Mouse (Mus musculus) spleen, postnatal 4 days (tissue): ENCODE results near the gene Lpp.

ENCODE experiments used
- DNase-seq, 2 experiments: peaks; one replicate each; pipeline ENCODE4 v3.0.0; 2022; ENCODE audit warnings: low spot score in 2 of 2

Gene Lpp

DNA sequence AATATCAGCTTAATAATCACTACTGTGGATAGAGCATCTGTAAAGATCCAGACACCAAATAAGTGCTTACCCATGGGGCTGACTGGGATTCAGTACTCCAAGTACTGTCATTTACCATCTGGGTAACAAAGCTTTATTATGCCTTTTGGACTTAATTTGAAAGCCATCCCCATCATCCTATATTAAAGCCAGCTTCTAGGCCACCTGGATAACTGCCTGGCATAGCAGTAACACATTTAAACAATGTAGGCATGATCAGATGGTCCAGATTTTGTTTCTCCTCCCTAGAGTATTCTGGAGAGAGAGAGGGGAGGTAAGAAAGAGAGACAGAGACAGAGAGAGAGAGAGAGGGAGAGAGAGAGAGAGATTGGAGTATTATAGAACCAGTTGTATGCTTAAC, 536.8 kb downstream of the Lpp start:
- DNase-seq, result no peak

DNA sequence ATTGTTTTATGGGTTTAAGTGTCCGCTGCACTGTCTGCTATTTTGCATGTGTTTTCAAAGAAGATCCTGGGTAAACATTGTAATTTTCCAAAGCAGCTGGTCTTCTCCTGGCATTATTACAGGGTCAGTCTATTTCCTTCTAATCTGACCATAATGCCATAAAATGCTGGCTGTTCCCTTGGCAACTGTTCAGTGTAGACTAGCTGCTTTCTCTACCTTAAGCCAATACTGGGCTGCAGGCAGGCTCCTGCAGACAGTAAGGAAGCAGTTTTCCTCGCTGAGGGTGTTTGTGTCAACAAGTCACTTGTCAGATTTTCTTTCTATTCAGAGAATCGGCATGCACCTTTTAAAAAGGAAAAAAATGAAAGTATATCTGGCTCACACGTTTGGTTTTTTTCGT, 537.3 kb downstream of the Lpp start:
- no peak for DNase-seq

DNA sequence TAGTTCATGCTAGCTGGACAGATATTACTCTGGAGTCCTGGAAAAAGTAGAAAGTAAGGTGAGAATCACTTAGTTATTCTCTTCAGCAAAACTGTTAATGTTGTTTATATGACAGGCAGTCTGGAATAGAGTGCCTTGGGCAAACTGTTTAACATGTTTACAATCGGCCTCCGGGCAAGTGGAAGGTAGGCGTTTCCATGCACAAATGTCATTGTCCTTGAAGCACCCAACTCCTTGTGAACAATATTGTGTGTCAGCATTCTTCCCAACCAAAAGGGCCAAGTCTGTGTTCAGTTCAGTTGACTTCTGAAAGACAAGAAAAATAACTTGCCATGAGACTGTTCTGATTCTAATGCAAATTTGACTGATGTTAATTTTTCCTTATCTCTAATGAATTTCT, 539.5 kb downstream of the Lpp start:
- no peak for DNase-seq

DNA sequence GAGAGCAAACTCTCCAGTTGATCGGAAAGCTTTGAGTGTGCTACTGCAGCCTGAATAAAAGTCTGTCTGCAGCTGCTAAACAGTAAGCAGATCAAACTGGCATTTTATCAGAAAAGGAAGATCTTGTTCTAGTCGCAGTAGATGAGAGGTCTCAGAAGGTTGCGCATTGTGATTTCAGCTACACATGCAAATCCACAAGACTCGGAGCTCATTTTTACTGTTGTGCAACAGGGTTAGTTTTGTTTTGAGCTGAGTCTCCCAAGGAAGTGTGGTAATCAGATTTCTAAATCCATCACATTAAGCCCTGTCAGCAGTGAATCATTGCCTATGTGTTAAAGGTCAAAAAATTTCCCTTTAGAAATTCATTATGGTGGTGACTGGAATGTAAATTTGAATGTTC, 540.4 kb downstream of the Lpp start:
- no peak for DNase-seq

DNA sequence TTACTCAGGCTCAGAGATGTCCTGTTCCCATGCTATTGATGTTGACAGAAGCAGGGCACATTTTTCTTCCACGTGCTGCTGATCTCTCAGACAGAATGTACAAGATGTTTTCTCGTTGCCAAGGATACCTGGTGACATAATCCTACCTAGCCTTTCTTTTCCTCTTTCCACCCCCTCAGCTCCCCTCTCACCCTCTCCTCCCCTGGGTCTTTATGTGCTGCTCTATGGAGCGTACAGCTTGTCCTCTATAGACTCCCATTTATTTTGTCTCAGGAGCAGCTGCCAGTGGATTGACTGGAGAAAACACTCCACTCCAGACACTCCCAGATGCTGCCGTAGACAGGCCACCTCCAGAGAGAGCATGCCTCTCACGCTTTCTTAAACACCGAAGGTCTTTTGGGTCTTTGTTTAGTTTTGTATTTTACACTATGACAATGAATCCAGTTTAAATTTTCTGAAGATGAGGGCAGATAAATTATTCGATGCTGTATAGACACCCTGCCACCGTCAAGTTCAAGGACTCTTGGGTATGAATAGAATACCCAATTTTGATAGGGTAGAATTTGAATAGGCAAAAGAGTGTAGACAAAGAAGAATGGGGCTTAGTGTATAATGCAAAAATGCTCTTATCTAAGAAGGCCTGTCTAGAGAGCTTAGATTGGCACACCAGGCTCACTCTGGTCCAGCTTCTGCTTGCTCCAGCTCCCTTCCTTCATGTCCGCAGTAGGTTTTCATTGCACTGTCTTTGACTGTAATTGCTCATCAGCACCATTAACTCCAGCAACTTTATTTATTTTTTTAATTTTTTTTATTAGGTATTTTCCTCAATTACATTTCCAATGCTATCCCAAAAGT, 548.2 kb downstream of the Lpp start:
- DNase-seq, result no peak

DNA sequence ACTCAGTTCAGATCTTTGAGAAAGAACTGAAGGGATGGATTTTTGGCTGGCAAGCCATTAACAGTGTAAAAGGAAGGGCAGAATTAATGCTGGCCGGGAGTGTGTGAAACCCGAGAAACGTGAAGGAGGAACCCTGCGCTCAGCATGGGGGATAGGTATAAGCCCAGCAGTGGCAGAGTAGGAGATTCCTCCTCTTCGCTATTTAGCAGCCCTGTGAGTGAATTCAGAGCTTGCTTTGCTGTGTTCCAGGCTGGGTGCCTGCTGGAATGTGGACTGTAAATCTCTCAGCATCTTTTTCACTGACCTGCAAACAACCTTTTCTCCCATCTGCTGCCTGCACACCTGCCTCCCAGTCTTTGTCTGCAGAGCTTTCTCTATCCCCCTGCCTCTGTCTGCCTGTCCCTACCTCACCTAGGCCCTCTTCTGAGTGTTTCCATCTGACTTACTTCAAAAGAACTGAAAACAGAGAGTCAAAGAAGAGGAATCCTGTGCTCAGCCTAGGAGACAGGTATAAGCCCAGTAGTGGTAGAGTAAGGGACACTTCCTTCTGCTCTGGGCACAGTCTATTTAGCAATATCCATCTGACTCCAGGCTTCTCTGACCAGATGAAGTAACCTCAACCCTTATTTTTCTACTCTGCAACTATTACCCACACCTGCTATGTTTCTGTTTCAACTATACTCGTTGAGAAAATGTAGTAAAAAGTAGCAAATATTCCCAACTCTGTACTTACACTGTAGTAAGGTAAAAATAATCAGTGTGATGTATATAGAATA, 550.4 kb downstream of the Lpp start:
- DNase-seq, result no peak

DNA sequence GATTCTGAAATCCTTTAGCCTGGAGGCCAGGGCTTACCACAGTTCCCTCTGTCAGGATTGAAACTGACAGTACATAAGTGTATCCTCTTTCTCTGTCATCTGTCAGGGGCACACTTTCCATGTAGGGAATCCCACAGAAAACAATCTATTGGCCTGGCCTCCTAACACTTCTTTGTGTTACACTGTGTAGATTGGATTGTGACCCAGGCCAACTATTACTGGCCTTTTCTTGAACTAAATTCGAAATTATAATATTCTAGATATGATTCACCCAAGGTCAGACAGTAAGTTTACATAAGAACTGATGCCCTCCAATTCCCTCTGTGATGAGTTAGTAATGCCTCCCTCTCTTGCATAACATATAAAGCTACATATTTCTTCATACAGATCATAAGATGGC, 553.0 kb downstream of the Lpp start:
- no peak for DNase-seq

DNA sequence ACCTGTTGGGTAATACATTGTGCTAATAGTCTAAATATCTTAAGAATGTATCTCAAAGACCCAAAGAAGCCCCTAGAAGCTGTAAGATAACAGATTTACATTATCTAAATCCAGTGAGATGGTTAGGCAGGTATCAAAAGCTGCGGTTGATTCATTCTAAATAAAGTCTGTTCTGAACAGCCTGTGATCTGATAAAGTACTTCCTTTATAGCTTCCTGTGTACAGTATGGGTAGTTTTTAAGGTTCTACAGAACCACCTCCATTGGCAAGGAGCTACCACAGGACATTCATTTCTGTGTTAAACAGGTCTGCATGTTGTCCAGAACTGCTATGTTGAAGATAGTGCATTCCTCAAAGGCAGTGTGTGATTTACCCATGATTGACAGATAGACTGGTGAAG, 554.2 kb downstream of the Lpp start:
- DNase-seq, result no peak

DNA sequence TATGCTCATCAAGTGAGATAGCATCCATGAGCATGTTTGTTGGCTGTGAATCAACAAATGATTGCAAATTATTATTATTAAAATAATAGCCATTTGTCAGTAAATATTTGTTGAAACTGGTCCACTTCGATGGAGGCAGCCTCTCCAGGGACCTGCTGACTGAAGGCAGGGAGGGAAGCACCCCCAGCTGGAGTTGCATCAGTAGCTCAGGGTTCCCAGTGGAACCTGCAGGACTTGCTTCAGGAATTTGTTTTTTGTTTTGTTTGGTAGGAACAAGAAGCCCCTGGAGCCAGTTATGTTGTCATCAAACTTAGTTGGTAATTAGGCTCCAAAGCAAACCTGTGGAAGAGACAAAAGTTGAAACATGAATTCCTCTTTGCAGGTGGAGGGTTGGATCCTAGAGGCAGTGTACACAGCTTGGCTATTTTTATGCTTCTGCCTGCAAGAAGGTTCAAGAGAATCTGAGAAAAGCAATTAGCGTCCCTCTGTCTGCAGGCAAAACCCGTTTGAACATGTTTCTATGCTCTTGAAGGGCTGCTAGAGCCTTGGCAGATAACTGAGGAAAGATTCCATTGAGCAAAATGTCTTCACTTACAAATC, 554.9 kb downstream of the Lpp start:
- DNase-seq, result no peak

DNA sequence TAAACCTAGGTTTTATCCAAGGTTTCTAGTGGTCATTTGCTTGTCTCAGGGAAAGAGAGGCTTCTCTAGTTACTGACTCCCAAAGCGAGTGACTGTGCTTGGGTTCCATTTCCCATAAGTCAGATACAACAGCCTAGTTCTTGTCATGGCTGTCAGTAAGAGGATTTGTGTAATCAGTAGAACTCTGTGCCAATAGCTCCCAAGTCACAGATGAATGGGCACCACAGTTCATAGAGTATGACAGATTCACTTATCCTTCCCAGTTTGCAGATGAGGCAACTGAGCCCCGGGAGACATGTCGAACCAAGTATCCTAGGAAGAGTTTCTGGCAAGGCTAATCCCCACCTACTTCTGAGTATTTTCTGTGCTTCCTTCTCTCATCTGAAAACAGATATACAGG, 556.0 kb downstream of the Lpp start:
- no peak for DNase-seq

DNA sequence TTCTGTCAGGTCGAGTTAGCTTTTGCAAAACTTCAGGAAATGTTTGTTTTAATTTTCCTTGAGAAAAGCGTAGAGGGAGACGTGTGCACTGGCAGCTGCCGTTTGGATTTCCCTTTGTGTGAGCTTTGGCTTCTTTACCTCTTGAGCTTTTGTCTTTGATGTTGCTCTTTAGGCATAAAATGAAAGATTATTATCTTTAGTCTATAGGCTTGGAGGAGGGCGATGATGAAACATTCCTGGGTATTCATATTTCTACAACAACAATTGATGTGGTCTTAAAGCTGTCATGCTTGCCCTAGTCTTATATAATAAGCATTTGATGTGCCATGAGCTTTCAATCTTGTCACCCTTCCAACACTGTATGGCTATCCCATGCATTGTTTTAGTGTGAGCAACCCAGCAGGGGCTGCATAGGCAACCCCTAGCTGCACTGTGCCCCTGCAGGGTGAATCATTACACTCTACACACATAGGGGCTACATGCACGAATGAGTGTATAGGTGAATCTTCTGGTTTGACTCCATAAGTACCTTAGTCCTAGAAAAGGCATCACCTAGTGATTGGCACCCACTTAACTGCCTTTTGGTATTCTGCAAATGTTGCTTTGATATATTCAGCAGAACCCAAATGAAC, 556.9 kb downstream of the Lpp start:
- DNase-seq, result no peak

DNA sequence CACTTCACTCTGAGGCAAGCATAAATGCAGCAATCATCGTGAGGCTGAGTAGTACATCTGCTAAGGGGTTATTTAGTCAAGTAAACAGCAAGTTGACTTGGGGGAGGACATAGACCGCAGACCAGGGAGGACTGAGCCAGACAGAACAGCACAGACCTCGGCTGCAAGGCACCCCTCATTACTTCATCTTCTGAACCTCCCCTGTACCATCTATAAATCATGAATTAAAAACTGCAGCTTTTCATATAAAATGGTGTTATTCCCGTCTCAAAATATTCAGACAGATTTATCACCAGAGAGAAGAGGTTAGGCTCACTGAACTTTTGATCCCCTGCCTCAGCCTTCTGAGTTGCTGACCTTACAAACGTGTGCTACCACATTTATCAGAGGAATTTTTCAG, 558.6 kb downstream of the Lpp start:
- DNase-seq, result no peak

DNA sequence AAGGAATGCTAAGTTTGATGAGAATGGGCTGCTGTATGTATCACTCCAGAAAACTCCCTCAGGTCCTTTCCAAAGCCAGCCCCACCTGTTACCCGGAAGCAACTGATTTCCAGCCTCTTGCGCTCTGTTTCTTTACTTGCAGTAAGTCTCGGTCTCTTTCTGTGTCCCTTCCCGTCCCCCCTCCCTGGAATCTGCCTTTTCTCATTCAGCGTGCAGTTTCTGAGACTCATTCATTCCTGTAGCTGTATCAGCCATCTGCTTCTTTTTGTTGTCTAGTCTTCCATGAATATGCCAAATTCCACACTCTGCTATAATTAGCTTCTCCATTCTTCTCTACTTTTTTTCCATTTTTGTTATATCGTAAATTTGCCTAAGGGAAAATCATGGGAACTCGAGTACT, 561.7 kb downstream of the Lpp start:
- DNase-seq, result no peak

DNA sequence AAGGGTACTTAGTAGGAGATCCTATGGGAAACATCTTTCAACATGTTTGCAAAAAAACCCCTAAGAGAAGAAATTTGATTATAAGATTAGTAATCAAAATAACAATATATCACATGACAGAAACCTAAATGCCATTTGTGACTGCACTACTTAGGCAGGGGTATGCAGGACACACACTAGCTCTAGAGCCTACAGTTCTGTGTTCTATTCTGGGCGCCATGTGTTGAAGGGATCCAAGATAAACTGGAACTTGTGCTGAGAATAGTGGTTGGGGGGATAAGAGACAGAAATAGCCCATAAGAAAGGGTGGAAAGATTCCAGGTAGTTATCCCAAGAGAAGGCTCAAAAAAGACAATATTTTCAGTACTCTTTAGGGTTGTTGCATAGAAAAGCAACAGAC, 565.4 kb downstream of the Lpp start:
- no peak for DNase-seq

DNA sequence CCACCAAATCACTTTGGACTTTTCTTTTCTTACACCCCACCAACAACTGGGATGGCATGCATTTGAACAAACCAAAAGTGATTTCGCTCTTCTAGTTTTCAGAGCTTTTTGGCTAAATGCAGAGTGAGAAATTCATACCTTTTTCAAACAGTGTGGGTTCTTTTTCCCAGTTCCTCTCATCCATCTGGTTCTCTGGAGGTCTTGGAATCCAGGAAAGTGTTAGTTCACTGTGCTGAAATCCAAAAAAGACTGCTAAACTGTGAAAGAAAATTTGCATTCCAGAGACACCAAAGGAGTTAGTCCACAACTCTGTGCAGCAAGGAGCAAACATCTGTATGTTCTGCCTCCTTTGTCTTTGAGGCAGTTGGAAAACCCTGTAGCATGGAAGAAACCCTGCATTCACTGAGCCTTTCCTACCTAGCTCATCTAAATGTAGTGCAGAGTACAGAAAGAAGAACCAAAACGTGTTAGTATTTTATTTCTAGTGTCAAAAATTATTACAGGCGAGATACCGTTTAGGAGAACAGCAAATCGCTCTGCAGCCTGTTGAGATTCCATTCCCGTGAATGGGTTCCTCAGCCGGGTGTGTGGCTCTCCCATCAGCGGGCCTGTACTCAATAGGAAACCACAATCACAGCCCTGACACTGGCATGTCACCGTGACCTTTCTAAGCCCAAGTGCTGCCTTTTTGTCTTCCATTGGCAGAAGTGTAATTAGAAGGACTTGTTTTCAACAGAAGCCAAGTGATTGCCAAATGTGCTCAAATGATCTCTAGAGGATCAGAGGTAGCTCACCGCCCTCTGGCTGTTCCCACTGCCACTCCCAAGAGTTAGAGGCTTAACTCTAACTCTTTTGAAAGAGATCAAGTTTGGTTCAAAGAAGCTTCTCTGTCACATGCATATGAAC, 567.8 kb downstream of the Lpp start:
- no peak for DNase-seq

DNA sequence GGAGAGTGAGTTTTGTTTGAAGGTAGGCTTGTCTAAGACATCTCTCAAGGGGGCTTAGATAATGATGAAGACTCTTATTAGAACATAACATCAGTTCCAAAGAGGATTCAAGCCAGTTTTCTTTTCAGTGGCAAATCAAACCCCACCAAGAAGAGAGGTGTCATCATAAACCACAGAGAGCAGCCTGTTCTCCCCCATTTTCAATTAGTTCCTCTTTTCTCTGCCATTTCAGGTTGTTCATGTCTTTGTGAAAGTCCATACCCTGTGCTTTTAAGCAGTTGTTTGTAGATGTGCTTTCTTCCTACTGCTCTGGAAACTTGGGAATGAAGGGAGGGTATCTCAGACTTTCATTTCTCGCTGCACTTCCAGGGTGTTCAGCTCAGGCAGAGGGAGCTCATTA, 571.0 kb downstream of the Lpp start:
- DNase-seq, result no peak

DNA sequence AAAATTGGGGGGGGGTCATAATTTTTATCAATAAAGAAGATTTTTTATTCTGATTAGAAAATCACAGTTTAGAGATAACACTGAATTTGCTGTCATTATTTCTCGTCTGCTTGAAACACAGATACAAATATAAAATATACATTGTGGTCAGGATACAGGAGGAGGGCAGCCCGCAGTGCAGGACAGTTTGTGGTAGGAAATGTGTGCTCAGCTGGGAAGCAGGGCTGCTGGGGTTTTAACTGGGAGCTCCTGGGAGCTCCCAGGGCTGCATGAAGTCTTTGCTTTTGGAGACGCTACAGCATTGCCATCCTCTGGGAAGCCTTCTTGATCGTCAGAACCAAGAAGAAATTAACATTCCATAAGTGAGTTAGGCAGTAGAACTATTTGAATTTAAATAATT, 571.8 kb downstream of the Lpp start:
- no peak for DNase-seq

DNA sequence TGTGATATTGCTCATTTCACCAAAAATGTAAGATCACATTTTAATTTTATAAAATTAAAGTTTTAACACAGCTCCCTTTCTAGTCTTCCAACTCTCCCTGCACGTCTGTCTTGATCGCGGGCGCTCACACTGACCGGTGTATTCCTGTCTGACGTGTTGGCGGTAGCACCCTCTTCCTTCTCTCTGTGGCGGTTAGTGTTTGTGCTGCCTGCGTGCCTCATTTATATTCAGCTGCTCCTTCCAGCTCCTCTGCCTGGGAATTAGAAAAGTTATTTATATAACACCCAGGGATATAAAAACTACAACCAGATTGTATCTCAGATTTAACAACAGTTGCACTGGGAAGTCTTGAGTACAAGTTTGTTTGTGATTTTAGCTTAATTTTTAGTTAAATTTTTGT, 573.2 kb downstream of the Lpp start:
- DNase-seq, result no peak

DNA sequence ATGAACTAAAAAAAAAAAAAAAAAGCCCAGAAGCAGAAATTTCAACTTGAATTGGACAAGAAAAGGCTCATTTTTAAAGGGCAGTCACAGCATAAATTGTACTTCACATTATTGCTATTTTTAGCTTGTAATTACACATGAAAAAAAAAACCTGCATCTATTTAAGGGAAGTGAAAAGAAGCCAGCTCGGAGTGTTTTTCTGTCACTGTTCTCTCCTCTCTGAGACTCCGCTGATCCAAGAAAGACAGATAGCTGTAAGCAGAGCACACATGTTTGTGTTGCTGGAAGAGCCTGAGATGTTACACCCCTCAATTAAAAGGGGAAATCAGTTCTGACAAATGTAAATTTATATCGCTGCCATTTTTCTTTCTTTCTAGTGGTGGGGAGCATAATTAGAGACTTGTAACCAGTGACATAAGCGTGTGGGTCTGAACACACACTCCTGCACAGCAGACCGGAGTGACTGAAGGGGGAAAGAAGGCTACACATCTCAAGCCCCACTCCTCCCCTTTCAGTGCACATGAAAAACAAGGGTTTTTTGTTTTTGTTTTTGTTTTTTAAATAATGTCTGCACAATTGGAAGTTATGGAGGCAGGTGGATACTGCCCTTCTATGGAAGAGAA, 579.8 kb downstream of the Lpp start:
- no peak for DNase-seq

DNA sequence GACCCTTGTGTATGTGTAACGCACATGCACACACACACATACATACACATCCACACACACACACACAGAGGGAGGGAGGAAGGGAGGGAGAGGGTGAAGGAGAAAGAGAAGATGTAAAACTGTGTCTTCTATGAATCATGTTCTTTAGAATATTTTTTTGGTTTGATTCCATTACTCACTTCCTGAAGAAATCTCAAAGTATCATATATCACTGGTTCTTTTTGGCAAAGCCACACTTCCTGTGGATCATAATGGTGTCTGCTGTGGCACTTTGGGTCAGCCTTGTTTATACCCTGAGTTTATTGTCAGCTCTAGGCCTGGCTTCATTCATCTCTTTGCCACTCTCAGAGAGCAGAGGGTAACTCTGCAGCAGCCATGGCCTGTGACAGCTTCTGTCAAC, 584.5 kb downstream of the Lpp start:
- DNase-seq, result no peak

DNA sequence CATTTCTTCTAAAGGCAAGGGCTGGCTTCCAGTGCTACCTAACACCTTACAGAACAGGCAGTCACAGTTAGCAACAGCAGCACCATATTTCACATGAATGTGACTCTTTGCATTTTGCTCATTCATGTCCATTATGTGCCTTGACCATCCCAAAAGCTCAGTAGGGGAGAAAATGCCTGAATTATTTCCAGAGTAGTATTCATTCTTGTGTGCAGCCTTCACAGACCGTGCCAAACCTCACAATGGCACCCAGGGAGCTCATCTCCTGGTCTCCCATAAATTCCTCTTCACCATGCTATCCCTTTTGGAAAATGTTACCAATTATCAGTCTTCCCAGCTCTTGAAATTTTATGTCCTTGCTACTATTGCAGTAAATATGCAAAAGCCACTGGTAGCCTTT, 584.9 kb downstream of the Lpp start:
- no peak for DNase-seq
